Mouse (Mus musculus) retina, postnatal 1 day (tissue): ENCODE measurements around the gene Gm49393.
"Not testable (repeated sequence)": the region's sequence is repeated elsewhere in the genome, so short reads cannot be mapped to it uniquely, and the experiment has no call there.

ENCODE experiments used
- DNase-seq: peaks from one replicate; pipeline ENCODE4 v3.0.0-alpha.2; 2012

Gene Gm49393

DNA sequence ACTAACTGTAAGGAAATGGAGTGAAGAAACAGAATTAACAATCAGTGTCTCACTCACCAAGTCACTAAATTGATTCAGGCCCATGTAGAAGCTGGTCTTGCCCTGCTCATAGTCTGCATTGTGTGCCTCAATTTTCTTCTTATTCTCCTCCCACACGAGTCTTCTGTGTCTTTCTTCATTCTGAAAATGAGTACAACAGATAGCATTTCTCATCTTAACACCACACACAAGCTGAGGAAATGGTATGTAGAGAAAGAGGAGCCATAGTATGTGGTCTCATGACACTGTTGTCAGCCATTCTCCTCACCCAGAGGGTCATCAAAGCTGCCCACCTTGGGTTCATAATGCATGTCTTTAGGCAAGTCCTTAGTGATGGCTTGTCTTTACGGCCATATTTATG is at the start of gene Gm49393:
Gene Gm49393 (minus strand): TSS at position 101 of the 400 bp plus-strand sequence.
- not testable (repeated sequence) for DNase-seq

DNA sequence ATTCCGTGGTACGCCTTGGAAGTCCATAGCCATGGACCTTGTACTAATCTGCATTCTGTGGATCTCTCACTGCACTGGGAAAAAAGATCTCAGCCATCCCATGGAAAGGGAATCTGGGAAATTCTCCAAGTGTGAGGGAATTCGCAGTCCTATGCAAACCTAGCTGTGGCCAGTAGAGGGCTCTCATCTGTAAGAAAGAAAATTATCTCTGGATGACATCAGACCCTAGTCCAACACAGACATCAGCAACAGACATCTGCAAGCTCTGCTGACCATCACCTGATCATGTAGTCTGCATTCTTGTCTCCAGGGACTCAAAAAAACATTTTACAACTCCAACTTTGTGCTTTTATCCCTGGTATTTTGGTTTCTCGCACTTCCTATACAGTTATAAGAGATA is 36.9 kb upstream of the Gm49393 start:
- not testable (repeated sequence) for DNase-seq

DNA sequence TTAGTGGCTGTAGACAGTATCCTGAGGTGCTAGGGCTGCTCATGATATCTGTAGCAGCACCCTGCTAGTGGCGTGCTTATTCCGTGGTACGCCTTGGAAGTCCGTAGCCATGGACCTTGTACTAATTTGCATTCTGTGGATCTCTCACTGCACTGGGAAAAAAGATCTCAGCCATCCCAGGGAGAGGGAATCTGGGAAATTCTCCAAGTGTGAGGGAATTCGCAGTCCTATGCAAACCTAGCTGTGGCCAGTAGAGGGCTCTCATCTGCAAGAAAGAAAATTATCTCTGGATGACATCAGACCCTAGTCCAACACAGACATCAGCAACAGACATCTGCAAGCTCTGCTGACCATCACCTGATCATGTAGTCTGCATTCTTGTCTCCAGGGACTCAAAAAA is 28.6 kb upstream of the Gm49393 start:
- DNase-seq: not testable (repeated sequence)

DNA sequence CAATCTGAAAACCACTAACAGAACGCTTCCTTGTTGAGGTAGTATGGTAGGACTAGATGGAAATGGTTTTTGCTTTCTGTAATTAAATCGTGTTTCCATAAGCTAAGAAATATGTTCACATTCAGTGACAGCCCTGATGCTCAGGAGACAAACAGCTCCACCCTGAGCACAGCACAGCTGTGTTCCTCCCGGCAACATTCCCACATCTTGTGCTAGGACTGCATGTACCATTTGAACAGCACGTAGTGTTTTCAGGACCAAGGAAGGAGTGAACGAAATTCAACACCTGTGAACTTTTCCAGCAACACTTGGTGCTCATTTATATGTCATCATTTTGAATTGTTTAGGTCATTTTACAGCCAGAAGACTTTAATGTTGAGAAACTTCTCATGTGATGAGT is 26.3 kb upstream of the Gm49393 start:
- DNase-seq: no peak

DNA sequence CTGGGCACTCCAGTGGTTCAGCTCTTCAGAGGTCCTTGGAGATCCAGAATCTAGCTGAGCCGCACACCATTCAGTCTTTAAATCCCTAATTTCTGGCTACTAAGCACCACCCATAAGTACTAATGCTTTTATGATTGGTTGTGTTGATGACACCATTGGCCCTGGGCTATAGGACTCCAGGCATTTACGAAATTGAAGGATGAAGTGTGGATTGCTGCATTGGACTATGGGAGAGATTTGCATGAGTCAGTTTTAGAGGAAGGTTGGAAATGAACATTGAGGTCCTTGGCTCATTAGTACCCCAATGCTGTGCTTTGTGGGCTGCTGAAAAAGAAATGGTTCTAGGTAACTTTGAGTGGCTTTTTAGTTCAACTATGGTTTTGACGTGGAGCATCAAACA is 6.5 kb upstream of the Gm49393 start, which contains the start of gene Tpbpa:
Gene Tpbpa (minus strand): TSS at position 101 of the 400 bp plus-strand sequence.
- not testable (repeated sequence) for DNase-seq

DNA sequence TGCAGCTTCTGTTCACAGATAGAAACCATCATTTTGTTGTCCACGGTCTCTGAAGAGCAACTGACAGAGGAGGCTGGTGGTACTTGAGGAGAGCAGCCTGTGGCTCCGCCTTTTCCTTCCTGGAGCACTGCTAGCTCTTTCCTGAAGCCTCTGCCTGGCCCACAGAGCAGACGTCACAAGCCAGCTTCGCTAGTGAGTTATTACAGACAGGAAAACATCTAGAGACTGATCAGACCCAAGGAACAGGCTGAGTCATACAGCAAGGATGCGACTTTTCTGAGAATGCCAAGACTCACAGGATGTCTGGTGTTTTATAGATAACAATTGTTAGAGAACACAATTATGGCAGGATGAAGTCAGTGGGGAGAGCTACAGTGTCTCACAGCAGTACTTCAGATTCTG is 1.1 kb upstream of the Gm49393 start, which contains the start of the genes Gm49391 and Ctla2a:
Gene Gm49391 (minus strand): TSS at position 72 of the 402 bp plus-strand sequence.
Gene Ctla2a (minus strand): TSS at position 126 of the 402 bp plus-strand sequence.
- DNase-seq: no peak

DNA sequence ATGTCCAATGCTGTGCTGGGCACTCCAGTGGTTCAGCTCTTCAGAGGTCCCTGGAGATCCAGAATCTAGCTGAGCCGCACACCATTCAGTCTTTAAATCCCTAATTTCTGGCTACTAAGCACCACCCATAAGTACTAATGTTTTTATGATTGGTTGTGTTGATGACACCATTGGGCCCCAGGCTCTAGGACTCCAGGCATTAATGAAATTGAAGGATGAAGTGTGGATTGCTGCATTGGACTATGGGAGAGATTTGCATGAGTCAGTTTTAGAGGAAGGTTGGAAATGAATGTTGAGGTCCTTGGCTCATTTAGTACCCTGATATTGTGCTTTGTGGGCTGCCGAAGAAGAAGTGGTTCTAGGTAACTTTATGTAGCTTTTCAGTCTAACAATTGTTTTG is 30.6 kb downstream of the Gm49393 start, which contains the start of gene Tpbpb:
Gene Tpbpb (minus strand): TSS at position 101 of the 400 bp plus-strand sequence.
- not testable (repeated sequence) for DNase-seq

DNA sequence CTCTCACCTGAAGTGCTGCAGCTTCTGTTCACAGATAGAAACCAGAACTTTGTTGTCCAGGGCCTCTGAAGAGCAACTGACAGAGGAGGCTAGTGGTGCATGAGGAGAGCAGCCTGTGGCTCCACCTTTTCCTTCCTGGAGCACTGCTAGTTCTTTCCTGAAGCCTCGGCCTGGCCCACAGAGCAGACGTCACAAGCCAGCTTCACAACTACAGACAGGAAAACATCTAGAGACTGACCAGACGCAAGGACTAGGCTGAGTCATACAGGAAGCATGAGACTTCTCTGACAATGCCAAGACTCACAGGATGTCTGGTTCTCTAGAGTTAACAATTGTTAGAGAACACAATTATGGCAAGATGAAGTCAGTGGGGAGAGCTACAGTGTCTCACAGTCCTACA is 38.1 kb downstream of the Gm49393 start, which contains the start of gene Ctla2b:
Gene Ctla2b (minus strand): TSS at position 120 of the 400 bp plus-strand sequence.
- no peak for DNase-seq

DNA sequence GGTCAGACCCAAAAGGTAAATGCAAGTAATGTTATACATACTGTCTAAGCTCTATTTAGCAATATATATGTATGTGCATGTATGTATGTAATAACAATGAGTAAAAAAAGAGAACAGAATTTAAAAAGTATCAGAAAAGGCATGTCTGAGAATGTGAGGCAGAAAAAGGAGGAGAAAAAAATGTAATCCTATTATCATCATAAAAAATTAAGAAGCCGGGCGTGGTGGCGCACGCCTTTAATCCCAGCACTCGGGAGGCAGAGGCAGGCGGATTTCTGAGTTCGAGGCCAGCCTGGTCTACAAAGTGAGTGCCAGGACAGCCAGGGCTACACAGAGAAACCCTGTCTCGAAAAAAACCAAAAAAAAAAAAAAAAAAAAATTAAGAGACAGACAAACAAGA is 38.6 kb downstream of the Gm49393 start, which contains the start of gene Gm49392:
Gene Gm49392 (minus strand): TSS at position 101 of the 400 bp plus-strand sequence.
- not testable (repeated sequence) for DNase-seq

DNA sequence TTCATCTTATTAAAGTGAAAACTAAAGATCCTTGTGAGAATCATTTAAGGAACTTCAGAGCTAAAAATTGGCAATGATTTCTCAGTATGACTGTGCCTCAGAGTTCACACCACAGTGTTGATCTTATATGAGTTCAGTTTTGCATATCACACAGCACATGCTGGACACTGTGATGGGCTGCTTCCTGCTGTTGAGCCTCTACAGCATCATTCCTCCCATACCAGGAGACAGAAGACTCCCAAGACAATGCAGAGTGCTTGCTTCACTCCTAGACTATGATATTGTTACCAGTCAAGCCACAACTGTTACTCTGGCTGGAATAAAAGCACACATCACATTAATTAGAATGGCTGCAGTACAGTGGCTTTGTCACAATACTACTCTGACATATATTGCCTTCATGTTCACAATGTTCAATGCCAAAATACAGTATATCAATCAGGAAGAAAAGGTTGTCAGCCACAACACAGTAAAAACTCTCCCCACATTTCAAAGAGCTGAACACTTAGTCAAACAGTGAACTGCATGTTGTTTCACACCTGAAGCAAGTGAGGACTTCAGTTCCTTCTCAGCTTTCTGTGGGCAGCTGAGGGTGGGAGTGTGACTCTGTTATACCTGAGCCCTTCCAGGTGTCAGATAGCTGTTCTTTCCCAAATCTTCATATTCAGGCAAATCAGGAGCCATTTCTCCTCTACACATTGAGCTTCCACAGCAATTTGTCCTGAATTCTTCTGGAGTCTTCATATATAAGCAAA is 39.8 kb downstream of the Gm49393 start:
- no peak for DNase-seq

DNA sequence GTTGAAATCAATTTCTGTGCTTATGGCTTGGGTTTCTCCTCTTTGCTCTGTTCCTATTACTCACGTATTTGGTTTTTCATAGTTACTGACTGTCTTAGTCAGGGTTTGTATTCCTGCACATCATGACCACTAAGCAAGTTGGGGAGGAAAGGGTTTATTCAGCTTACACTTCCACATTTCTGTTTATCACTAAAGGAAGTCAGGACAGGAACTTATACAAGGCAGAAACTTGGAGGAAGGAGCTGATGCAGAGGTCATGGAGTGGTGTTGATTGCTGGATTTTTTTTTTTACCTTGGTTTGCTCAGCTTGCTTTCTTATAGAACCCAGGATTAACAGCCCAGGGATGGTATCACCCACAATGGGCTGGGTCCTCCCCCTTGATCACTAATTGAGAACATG is 43.1 kb downstream of the Gm49393 start:
- no peak for DNase-seq

DNA sequence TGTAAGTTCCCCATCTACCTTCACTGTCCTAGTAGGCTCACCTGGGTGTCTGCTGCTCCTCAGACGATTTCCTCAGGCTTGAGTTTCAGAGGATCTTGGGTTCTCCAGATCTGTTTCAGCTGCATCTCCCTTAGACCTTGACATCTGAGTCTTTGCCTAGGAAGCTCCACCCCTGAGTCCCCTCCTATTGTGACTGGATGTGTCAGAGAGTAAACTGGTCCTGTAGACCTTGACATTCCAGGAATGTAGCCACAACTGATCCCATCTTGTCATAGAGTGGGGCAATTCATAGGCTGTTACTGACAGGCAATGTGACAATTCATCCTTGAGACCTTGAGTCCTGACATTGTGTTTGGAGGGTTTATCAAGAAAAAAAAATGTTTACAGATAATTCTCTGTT is 71.1 kb downstream of the Gm49393 start, which contains the start of gene 4930486L24Rik:
Gene 4930486L24Rik (minus strand): TSS at position 195 of the 400 bp plus-strand sequence.
- DNase-seq: no peak

DNA sequence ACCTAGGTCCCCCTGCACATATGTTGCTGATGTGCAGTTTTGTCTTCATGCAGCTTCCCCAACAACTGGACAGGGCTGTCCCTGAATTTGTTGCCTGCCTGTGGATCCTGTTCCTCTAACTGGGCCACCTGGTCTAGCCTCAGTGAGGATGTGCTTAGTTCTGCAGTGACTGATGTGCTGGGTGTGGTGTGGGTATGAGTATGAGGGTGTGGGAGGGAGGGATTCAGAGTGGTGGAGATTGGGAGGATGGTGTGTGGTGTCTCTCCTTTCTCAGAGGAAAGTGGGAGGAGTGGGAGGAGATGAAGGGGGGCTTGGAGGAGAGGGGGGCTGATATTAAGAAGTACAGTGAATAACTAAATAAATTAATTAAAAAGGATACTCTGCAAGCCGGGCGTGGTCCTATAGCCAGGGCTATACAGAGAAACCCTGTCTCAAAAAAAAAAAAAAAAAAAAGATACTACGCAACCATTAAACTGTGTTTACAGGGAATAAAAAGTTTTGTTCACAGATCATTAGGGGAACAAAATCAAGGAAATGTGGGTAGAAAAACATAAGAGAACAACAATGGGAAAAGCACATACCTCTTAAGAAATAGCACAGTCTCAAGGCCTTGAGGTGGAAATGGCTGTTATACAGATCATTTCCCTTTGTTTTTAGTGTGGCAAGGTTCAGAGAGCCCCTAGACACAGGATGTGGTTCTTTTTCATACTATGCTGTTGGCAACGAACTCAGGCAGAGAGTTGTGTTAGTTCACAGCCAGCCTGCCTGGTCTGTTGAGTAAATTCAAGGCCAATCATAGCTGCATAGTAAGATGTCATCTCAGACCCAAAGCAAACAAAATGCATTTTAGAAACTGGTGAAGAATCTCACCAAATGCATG is 86.9 kb downstream of the Gm49393 start:
- DNase-seq: no peak

DNA sequence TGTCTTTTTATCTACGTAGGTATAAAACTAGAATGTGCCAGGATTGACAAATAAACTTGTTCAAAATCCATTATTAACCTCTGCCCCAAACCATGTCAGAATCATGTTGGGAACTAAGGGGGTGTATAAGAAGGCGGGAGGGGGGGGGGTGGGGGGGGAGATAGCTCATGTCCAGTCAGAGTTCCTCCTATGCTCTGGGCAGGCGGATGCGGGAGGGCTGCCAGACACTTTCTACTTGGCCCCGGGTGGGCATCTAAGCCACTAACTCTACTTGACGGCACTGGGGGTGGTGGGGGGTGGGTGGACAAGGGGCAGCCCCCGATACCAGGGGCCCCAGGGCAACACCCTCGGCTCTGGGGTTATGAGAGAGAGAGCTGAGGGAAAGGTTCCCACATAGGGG is 92.2 kb downstream of the Gm49393 start:
- DNase-seq: no peak

DNA sequence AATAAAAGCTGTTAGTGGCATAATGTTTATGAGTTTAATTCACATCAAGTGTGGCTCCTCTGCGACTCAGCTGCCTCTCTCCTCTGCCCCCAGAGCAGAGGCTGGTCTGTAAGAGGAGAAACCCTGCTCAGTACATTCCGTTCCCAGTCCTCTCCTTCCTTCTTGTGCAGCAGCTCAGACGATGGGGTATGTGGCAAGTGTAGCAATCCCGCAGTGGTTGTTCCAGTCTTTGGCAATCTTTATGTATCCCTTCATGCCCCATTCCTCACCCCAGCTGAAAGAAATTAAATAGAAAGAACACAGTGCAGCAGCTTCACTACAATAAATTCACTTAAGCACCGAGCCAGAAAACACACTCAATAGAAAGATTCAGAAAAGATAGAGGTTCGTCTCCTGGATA is 92.7 kb downstream of the Gm49393 start:
- DNase-seq: no peak

DNA sequence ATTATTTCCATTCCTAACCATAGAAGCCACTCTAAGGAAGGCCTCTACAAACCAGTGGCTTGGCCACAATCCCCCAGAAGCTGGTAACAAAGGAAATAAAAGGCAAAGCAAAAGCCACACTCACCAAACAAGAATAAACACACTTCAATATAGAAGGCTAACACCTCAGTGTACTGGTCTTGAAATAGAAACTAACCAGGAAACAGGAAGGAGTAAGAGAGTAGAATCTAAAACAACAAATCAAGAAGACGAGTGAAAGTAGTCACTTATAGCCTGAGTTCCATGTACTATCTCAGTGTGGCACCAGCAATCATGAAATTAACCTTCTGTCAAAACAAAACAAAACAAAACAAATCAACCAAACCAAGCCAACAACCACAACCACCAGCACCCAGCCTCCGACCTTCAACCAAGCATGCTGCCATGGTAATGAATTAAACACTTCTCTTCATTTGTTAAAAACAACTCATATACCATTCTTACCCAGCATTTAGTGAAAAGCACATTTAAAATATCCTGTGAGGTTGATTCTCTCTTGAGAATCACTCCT is 96.0 kb downstream of the Gm49393 start:
- DNase-seq: no peak

DNA sequence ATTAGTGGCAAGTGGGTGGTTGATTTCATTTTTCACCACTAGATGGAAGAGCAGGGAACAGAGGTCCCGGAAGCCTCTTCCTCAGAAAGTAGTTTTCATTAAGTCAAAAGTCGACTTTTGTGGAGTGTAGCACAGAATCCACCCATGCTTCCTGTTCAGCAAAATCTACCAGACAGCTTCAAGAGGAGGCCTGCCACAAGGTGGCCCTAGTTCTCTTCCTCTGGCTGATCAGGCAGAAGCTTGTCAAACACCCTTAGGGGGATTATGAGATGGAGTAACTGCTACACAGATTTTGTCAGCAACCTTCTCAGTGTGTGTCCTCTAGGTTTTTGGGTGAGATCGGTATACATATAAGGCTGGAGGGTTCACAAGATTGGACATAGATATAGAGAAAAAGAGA is 109.3 kb downstream of the Gm49393 start:
- no peak for DNase-seq

DNA sequence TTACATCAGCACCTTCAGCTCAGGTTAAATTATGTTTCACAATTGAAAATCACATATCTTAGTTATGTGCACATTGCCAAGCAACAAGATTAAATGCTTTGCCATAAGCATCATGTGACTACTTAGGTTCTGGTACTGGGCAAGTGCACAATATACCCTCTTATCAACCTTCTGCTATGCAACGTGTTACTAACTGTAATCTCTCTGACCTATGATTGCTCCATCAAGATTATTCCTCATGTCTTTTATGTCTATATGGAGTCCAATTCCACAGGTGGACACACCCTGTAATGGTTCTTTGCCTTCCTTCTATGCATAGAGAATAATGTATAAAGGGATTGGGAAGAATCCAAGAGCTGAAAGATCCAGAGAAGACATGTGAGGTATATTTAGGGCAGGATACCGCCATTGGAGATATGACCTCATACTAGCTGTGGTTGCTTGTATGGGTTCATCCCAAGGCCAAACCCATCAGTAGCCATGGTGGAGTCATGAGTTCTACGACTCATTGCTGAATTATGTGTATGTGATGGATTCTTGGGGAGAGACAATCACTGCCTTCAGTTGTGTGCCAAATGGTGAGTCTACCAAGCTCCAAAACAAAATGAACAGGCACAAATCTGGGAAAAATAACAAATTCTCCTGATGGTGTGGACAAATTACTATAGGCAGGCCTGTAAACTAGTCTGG is 114.8 kb downstream of the Gm49393 start:
- no peak for DNase-seq

DNA sequence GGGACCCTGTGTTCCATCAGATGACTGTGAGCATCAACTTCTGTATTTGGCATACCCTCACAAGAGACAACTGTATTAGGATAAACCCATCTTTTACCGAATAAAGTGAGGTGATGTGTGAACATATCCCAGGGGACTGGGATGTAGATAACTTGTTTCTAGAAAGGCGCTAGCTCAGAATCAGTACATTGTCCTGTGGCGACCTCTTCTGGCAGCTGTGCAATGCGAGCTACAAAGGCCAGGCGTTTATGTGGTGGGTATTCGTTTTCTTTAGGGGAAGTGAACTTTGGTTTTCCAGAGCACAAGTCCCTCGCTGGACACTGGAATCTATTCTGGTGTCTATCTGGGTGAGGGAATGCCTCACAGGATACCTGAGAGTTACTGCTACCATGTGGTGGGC is 115.9 kb downstream of the Gm49393 start:
- peak; percentile 62 for DNase-seq

DNA sequence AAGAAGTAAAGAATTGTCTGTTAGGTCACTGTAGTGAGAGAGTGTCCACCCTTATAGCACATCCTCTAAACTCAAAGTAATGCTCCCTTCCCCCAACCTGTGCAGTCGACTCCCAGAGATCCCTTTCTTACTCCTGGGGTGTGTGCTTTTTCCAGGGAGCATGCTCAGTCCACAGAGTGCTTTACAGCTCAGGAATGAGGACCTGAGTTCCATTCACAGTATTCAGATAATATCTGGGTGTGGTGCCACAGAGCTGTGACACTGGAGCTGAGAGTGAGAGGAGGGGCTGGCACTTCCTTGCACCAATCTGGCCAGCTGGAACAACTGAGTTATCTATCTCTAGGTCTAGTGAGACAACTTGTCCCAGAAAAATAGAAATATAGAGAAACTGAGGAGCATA is 121.7 kb downstream of the Gm49393 start:
- DNase-seq: no peak

DNA sequence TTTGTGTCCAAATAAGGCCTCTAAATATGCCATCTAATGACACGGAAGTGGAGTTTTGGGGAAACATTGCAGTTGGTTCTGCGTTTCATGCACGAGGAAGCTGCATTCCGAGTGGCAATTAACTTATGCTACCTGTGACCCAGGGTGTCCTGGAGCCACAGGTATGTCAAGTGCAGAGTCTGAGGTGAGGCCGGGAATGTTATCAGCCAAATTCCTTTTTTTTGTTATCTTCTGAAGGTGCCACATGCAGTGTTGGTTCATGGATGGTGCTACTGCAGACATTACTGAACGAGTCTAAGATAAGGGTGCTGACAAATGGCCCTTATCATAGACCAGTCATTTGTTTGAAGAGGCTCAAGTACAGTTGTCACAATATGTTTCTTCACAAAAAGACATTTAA is 122.6 kb downstream of the Gm49393 start:
- DNase-seq: no peak

DNA sequence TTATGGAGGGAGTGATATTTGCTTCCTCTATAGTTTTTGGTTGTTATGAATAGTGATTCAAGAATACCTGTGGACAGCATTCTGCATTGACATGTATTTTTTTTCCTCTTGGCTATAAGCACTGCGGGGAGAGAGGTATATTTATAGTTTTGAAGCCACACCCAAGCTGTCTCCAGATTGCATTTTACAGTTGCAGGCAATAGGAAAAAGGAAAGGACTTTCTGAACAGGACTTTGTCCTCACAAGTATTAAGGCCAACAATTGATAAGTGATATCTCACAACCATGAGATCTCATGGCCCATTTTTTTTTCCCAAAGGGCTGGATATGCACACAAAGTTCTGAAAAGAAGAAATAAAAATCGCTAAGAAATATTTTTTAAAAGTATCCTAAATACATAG is 125.7 kb downstream of the Gm49393 start:
- DNase-seq: no peak
